In the genomic region with DNA sequence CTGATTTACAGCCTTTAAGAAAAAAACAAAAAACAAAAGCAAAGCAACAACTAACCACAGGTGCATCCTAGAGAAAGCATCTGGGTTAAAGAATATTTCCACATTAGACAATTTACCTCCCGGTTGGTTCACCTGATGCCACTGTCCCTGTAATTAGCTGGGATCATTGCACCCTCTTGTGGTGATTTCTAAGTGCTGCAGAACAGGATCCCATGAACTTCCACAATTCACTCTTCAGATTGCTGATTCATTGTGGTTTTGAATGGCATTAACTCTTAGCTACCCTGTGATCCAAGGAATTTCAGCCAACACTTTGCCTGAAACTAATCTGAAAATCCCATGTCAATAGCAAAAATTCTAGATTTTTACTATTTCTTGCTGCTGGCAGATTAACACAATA, we compare ENCODE assay signal across 8 mouse cellular contexts.
A peak's percentile ranks its signal among the peaks of the same experiment; 100 is the strongest.
DNase-seq lines count a peak whose midpoint lies in the region; ATAC-seq lines count a peak whose summit lies in the region.

No protein-coding gene starts in this region.

- 0 out of 2 replicates have a peak, but pooled peaks cover 3% of the 10 kb centered on the region for H3K4me1 ChIP-seq in kidney, embryonic 16.5 days (ENCODE audit: insufficient read depth, low read length)
- no peaks in the 10 kb centered on the region for H3K4me1 ChIP-seq in hindbrain, embryonic 12.5 days
- no peaks in the 10 kb centered on the region for H3K4me1 ChIP-seq in midbrain, embryonic 14.5 days (ENCODE audit: control insufficient read depth, insufficient read depth, low read length)

- ATAC-seq in kidney, embryonic 16.5 days (ENCODE audit: low FRiP score, low TSS enrichment) = no peak; the same call in 1 of the 2 replicates
- 0 out of 2 replicates have a peak, but pooled peaks have one; percentile 42 for ATAC-seq in hindbrain, embryonic 12.5 days (ENCODE audit: low FRiP score)
- peak; percentile 66; the same call in 1 of the 2 replicates for ATAC-seq in midbrain, embryonic 14.5 days (ENCODE audit: low FRiP score, low TSS enrichment)

- H3K4me2 ChIP-seq in kidney, embryonic 16.5 days (replicated peaks; ENCODE audit: low read depth, low read length) = no peak overlapping the region
- no peak overlapping the region for H3K4me2 ChIP-seq in hindbrain, embryonic 12.5 days (replicated peaks)
- H3K4me2 ChIP-seq in midbrain, embryonic 14.5 days (ENCODE audit: low read length) = no peak overlapping the region

- H3K36me3 ChIP-seq in kidney, embryonic 16.5 days (ENCODE audit: insufficient read depth, low read length) = no peaks in the 10 kb centered on the region
- no peaks in the 10 kb centered on the region for H3K36me3 ChIP-seq in hindbrain, embryonic 12.5 days
- no peaks in the 10 kb centered on the region for H3K36me3 ChIP-seq in midbrain, embryonic 14.5 days (ENCODE audit: control insufficient read depth, insufficient read depth, low read length)

- peak; percentile 28 for DNase-seq in kidney, adult 11 months
- DNase-seq in NIH3T3 (ENCODE audit: low read depth) = peak; percentile 91
- peak; percentile 80 for DNase-seq in embryo, embryonic 10.5 days (ENCODE audit: low spot score)
- DNase-seq in layer of hippocampus, postnatal 14 days (ENCODE audit: low spot score in 2 of 2) = peak; percentile 48 to 83
- peak; percentile 86 for DNase-seq in midbrain, embryonic 14.5 days
- no peak for DNase-seq in ovary, postnatal 10 days (ENCODE audit: low spot score)

- 7% methylated on average over 1 of the region's 1 CpGs for WGBS in kidney, embryonic 16.5 days
- 13% methylated on average over 1 of the region's 1 CpGs for WGBS in hindbrain, embryonic 12.5 days
- 13% methylated on average over 1 of the region's 1 CpGs for WGBS in midbrain, embryonic 14.5 days

- H3K27ac ChIP-seq in kidney, embryonic 16.5 days (ENCODE audit: low read length) = no peak overlapping the region
- H3K27ac ChIP-seq in hindbrain, embryonic 12.5 days = no peak overlapping the region
- H3K27ac ChIP-seq in midbrain, embryonic 14.5 days (replicated peaks; ENCODE audit: low read depth, low read length) = no peak overlapping the region

- no peaks in the 10 kb centered on the region for H3K9me3 ChIP-seq in kidney, embryonic 16.5 days (ENCODE audit: low read length)
- no peaks in the 10 kb centered on the region for H3K9me3 ChIP-seq in hindbrain, embryonic 12.5 days (replicated peaks)
- no peaks in the 10 kb centered on the region for H3K9me3 ChIP-seq in midbrain, embryonic 14.5 days (ENCODE audit: control insufficient read depth, low read length)

- H3K9ac ChIP-seq in kidney, embryonic 16.5 days (replicated peaks; ENCODE audit: low read length) = no peak overlapping the region
- H3K9ac ChIP-seq in hindbrain, embryonic 12.5 days = no peak overlapping the region
- H3K9ac ChIP-seq in midbrain, embryonic 14.5 days (replicated peaks; ENCODE audit: low read length) = no peak overlapping the region

- no peak overlapping the region for H3K4me3 ChIP-seq in kidney, embryonic 16.5 days (ENCODE audit: low read length)
- no peak overlapping the region for H3K4me3 ChIP-seq in hindbrain, embryonic 12.5 days
- no peak overlapping the region for H3K4me3 ChIP-seq in midbrain, embryonic 14.5 days (replicated peaks; ENCODE audit: low read depth, low read length)

- H3K27me3 ChIP-seq in kidney, embryonic 16.5 days (ENCODE audit: insufficient read depth, low read length) = no peaks in the 10 kb centered on the region
- H3K27me3 ChIP-seq in hindbrain, embryonic 12.5 days = no peaks in the 10 kb centered on the region
- no peaks in the 10 kb centered on the region for H3K27me3 ChIP-seq in midbrain, embryonic 14.5 days (ENCODE audit: control insufficient read depth, insufficient read depth, low read length)
